Mouse (Mus musculus): ENCODE measurements around the gene Apol7b.
"Not testable (repeated sequence)": the region's sequence is repeated elsewhere in the genome, so short reads cannot be mapped to it uniquely, and the experiment has no call there.

DNA sequence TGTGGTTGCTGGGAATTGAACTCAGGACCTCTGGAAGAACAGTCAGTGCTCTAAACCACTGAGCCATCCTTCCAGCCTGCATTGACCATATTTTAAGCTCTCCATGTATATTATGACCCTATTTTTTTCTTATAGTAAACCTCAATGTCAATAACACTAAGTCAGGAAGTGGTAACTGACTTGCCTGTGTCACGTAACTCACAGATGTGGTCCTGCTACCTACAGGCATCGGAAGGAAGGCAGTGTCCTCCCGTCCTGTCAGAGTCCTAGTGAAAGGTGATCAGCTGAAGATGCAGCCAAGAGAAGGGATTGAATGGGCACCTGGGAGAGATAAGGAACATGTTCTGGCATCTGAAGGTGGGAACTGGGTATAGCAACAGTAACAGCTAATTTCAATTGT, 27.6 kb downstream of the Apol7b start:
- TF ChIP-seq CTCF, EP300 (IDR thresholded peaks at IDR 0.05; ENCODE audit: low read depth): not testable (repeated sequence)

All from heart, postnatal 0 days (tissue).